8 mouse cellular contexts compared by ENCODE assay signal in the genomic region with DNA sequence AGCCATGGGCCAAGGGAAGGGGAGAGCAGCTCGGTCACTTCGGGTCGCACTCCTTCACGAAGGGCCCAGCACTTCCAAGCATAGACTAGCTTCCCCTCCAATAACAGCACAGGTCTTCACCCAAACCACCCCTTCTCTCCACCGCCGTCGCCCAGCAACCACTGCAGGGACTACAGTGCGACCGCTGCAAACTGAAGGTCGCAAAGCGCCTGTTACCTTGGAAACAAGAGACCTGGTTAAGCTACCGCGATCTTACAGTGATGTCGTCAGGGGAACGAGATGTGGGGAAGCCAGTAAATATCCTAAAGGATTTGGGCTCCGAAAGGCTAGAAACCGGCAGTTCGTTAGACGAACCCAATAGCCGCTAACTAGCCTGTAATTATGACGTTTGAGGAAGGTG. TPM values are rescaled to one million over a fixed set of nuclear protein-coding genes. Genes with fewer than 3 reads are reported as not detected.
DNase-seq lines count a peak whose midpoint lies in the region; ATAC-seq and TF ChIP-seq lines count a peak whose summit lies in the region.

A gene (minus strand): TSS at position 143 of the 400 bp plus-strand sequence.

- peaks cover 12% of the 10 kb centered on the region; the same call in 1 of the 2 replicates for H3K4me1 ChIP-seq in cerebellum, adult 2 months (ENCODE audit: control insufficient read depth, insufficient read depth, low read length)
- H3K4me1 ChIP-seq in forebrain, embryonic 16.5 days (replicated peaks; ENCODE audit: control insufficient read depth, insufficient read depth, low read length) = peaks cover 16% of the 10 kb centered on the region
- peaks cover 22% of the 10 kb centered on the region for H3K4me1 ChIP-seq in liver, embryonic 16.5 days (ENCODE audit: control insufficient read depth, low read depth, low read length)
- H3K4me1 ChIP-seq in neural tube, embryonic 12.5 days = peaks cover 8% of the 10 kb centered on the region
- H3K4me1 ChIP-seq in stomach, embryonic 16.5 days (ENCODE audit: control insufficient read depth, insufficient read depth, low read length) = 0 out of 2 replicates have a peak, but pooled peaks cover 12% of the 10 kb centered on the region

- TF ChIP-seq POLR2A in cerebellum, adult 2 months (IDR thresholded peaks at IDR 0.05; ENCODE audit: borderline replicate concordance, insufficient read depth, low read length) = peak; percentile 78; the same call in 1 of the 2 replicates

- intact Hi-C loops in heart, postnatal 25 days (cut with DNase I) = loop anchor here (1.0 to 2.0 kb wide), 2 partner anchors 118 to 206 kb away; no protein-coding TSS in a partner anchor

- peak within 1 kb of the TSS; percentile 81 for H3K27ac ChIP-seq in cerebellum, adult 2 months (ENCODE audit: insufficient read depth, low read length)
- H3K27ac ChIP-seq in forebrain, embryonic 16.5 days (ENCODE audit: low read length) = peak within 1 kb of the TSS; percentile 76
- H3K27ac ChIP-seq in liver, embryonic 16.5 days (ENCODE audit: low read length) = peak within 1 kb of the TSS; percentile 31
- peak within 1 kb of the TSS; percentile 53 for H3K27ac ChIP-seq in neural tube, embryonic 12.5 days
- H3K27ac ChIP-seq in stomach, embryonic 16.5 days (ENCODE audit: low read length) = peak within 1 kb of the TSS; percentile 43

- H3K4me2 ChIP-seq in forebrain, embryonic 16.5 days (ENCODE audit: low read length) = peak within 1 kb of the TSS; percentile 78
- peak within 1 kb of the TSS; percentile 84 for H3K4me2 ChIP-seq in liver, embryonic 16.5 days (ENCODE audit: low read depth, low read length)
- peak within 1 kb of the TSS; percentile 83 for H3K4me2 ChIP-seq in neural tube, embryonic 12.5 days (replicated peaks)
- H3K4me2 ChIP-seq in stomach, embryonic 16.5 days (ENCODE audit: low read depth, low read length) = peak within 1 kb of the TSS; percentile 83

- no peaks in the 10 kb centered on the region for H3K27me3 ChIP-seq in cerebellum, adult 2 months (ENCODE audit: control insufficient read depth, insufficient read depth, low read length)
- no peaks in the 10 kb centered on the region for H3K27me3 ChIP-seq in forebrain, embryonic 16.5 days (replicated peaks; ENCODE audit: control insufficient read depth, insufficient read depth, low read length)
- H3K27me3 ChIP-seq in liver, embryonic 16.5 days (ENCODE audit: control insufficient read depth, insufficient read depth, low read depth, low read length) = no peaks in the 10 kb centered on the region
- no peaks in the 10 kb centered on the region for H3K27me3 ChIP-seq in neural tube, embryonic 12.5 days (replicated peaks)
- no peaks in the 10 kb centered on the region for H3K27me3 ChIP-seq in stomach, embryonic 16.5 days (ENCODE audit: control insufficient read depth, insufficient read depth, low read length)

- TF ChIP-seq CTCF in cerebellum, adult 2 months (IDR thresholded peaks at IDR 0.05; ENCODE audit: borderline replicate concordance, insufficient read depth, low read depth, low read length) = no peak

- 1% methylated on average over 21 of the region's 21 CpGs for WGBS in cerebellum, adult 2 months
- WGBS in forebrain, embryonic 16.5 days = 0% methylated on average over 21 of the region's 21 CpGs
- 2% methylated on average over 21 of the region's 21 CpGs for WGBS in liver, embryonic 16.5 days (ENCODE audit: insufficient replicate concordance)
- under 1% methylated on average over 21 of the region's 21 CpGs for WGBS in neural tube, embryonic 12.5 days
- WGBS in stomach, embryonic 16.5 days = 2% methylated on average over 21 of the region's 21 CpGs

- ATAC-seq in forebrain, embryonic 16.5 days = peak; percentile 96
- ATAC-seq in liver, embryonic 16.5 days (ENCODE audit: low read depth) = peak; percentile 87
- peak; percentile 96 for ATAC-seq in neural tube, embryonic 12.5 days (ENCODE audit: low FRiP score, low read depth)
- ATAC-seq in stomach, embryonic 16.5 days (ENCODE audit: insufficient read depth, low FRiP score) = peak; percentile 92

- H3K9ac ChIP-seq in forebrain, embryonic 16.5 days (replicated peaks; ENCODE audit: low read depth, low read length) = peak within 1 kb of the TSS; percentile 72
- peak within 1 kb of the TSS; percentile 58 for H3K9ac ChIP-seq in liver, embryonic 16.5 days (ENCODE audit: low read depth, low read length)
- H3K9ac ChIP-seq in neural tube, embryonic 12.5 days = peak within 1 kb of the TSS; percentile 66
- H3K9ac ChIP-seq in stomach, embryonic 16.5 days (ENCODE audit: low read length) = peak within 1 kb of the TSS; percentile 74

- 0 out of 2 replicates have a peak, but pooled peaks cover 2% of the 10 kb centered on the region for H3K9me3 ChIP-seq in forebrain, embryonic 16.5 days (ENCODE audit: control insufficient read depth, low read length)
- no peaks in the 10 kb centered on the region for H3K9me3 ChIP-seq in liver, embryonic 16.5 days (replicated peaks; ENCODE audit: control insufficient read depth, low read length)
- peaks cover 3% of the 10 kb centered on the region; the same call in 1 of the 2 replicates for H3K9me3 ChIP-seq in neural tube, embryonic 12.5 days
- H3K9me3 ChIP-seq in stomach, embryonic 16.5 days (replicated peaks; ENCODE audit: control insufficient read depth, low read length) = no peaks in the 10 kb centered on the region

- H3K4me3 ChIP-seq in cerebellum, adult 2 months (replicated peaks; ENCODE audit: insufficient read depth, low read depth, low read length) = peak within 1 kb of the TSS; percentile 82
- H3K4me3 ChIP-seq in forebrain, embryonic 16.5 days (replicated peaks; ENCODE audit: low read length) = peak within 1 kb of the TSS; percentile 47
- H3K4me3 ChIP-seq in liver, embryonic 16.5 days (ENCODE audit: low read depth, low read length) = peak within 1 kb of the TSS; percentile 62
- peak within 1 kb of the TSS; percentile 51 for H3K4me3 ChIP-seq in neural tube, embryonic 12.5 days
- H3K4me3 ChIP-seq in stomach, embryonic 16.5 days (replicated peaks; ENCODE audit: low read length) = peak within 1 kb of the TSS; percentile 60

- DNase-seq in ES-CJ7 (ENCODE audit: low read depth, low spot score) = peak; percentile 98
- peak; percentile 81 to 86 for DNase-seq in cerebellum, adult 2 months
- DNase-seq in heart, postnatal 25 days (ENCODE audit: low spot score) = peak; percentile 62
- DNase-seq in layer of hippocampus, adult 11-12 months (ENCODE audit: low spot score) = peak; percentile 89

- H3K36me3 ChIP-seq in forebrain, embryonic 16.5 days (ENCODE audit: control insufficient read depth, insufficient read depth) = peaks cover 8% of the 10 kb centered on the region
- H3K36me3 ChIP-seq in liver, embryonic 16.5 days (ENCODE audit: control insufficient read depth, insufficient read depth) = peaks cover 10% of the 10 kb centered on the region; the same call in 1 of the 2 replicates
- H3K36me3 ChIP-seq in neural tube, embryonic 12.5 days = peaks cover 21% of the 10 kb centered on the region
- H3K36me3 ChIP-seq in stomach, embryonic 16.5 days (ENCODE audit: control insufficient read depth, insufficient read depth, low read length) = no peaks in the 10 kb centered on the region; the same call in 1 of the 2 replicates

RNA-seq across cellular contexts. Expression of the gene that starts here (rescaled TPM):
- 7.9 and 8.2 TPM in 2 replicates for polyA plus RNA-seq in cerebellum, adult 2 months (2012; rRNA removed)
- 2.7 and 3.1 TPM in 2 replicates for polyA plus RNA-seq in forebrain, embryonic 16.5 days (2015; fragmentation: Nextera tagmentation; extraction: Ambion mirVana)
- total RNA-seq in heart, postnatal 25 days (2021) = not detected
- 0.20 and 0.28 TPM in 2 replicates for polyA plus RNA-seq in liver, embryonic 16.5 days (2015; fragmentation: Nextera tagmentation; extraction: Ambion mirVana)
- polyA plus RNA-seq in neural tube, embryonic 12.5 days (2016; fragmentation: Nextera tagmentation; extraction: Ambion mirVana) = 2.1 and 2.6 TPM in 2 replicates
- 0.76 and 1.3 TPM in 2 replicates for polyA plus RNA-seq in stomach, embryonic 16.5 days (2015; fragmentation: Nextera tagmentation; extraction: Ambion mirVana)

Comparison
In these comparisons a context has a peak if more than half of its experiments do, and no peak if none do; other contexts are left out.
1. Peak in every context shown above with its lines: DNase-seq, ATAC-seq, H3K4me3 ChIP-seq and H3K27ac ChIP-seq.
2. Peak in DNase-seq in heart, postnatal 25 days; RNA of the gene not detected or under 1 TPM.
3. Peak in ATAC-seq, H3K4me3 ChIP-seq, H3K27ac ChIP-seq, H3K9ac ChIP-seq and H3K4me2 ChIP-seq in liver, embryonic 16.5 days; RNA of the gene not detected or under 1 TPM.
4. H3K27ac ChIP-seq: peak in every context shown above with its lines; median percentile 81 in cerebellum, adult 2 months; 76 in forebrain, embryonic 16.5 days; 53 in neural tube, embryonic 12.5 days; 43 in stomach, embryonic 16.5 days; 31 in liver, embryonic 16.5 days.